Mouse (Mus musculus) stomach, embryonic 14.5 days (tissue): ENCODE data around the gene Mpdu1. TPM values are rescaled to one million over a fixed set of nuclear protein-coding genes. Genes with fewer than 3 reads are reported as not detected.
"Not testable (repeated sequence)": the region's sequence is repeated elsewhere in the genome, so short reads cannot be mapped to it uniquely, and the experiment has no call there.

Experiments used
- ATAC-seq: fragments of 200-750 bp; cut with Nextera tagmentation; 2 replicates; pipeline ENCODE4 v1.8.0; 2017; ENCODE audit warnings: low read depth, moderate TSS enrichment; ENCODE audit not compliant: insufficient number of reproducible peaks, insufficient read depth, low FRiP score
- H3K27ac ChIP-seq: fragments of 300-500 bp; sonication (generic); 2 replicates; pipeline ENCODE4 v1.5.1; 2014; ENCODE audit warnings: mild to moderate bottlenecking, low read length, moderate library complexity, mixed read lengths
- H3K27me3 ChIP-seq: fragments of 300-500 bp; sonication (generic); 2 replicates; pipeline ENCODE4 v1.6.1; 2014; ENCODE audit warnings: low read length, control low read depth, mixed read lengths; ENCODE audit not compliant: control insufficient read depth, insufficient read depth
- H3K36me3 ChIP-seq: fragments of 300-500 bp; sonication (generic); 2 replicates; pipeline ENCODE4 v1.6.1; 2014; ENCODE audit warnings: mild to moderate bottlenecking, control low read depth, low read length, moderate library complexity, mixed read lengths; ENCODE audit not compliant: control insufficient read depth, insufficient read depth
- H3K4me1 ChIP-seq: fragments of 300-500 bp; sonication (generic); 2 replicates; pipeline ENCODE4 v1.6.1; 2014; ENCODE audit warnings: low read length, control low read depth, mixed read lengths; ENCODE audit not compliant: control insufficient read depth, insufficient read depth
- H3K4me2 ChIP-seq: fragments of 300-500 bp; sonication (generic); replicated peaks from 2 replicates; pipeline ENCODE4 v1.6.1; 2014; ENCODE audit warnings: low read depth, low read length, control low read depth
- H3K4me3 ChIP-seq: fragments of 300-500 bp; sonication (generic); 2 replicates; pipeline ENCODE4 v1.5.1; 2014; ENCODE audit warnings: low read depth, low read length, control low read depth
- H3K9ac ChIP-seq: fragments of 300-500 bp; sonication (generic); replicated peaks from 2 replicates; pipeline ENCODE4 v1.6.1; 2014; ENCODE audit warnings: low read depth, mild to moderate bottlenecking, control low read depth, low read length, moderate library complexity, mixed read lengths
- H3K9me3 ChIP-seq: fragments of 300-500 bp; sonication (generic); 2 replicates; pipeline ENCODE4 v1.6.1; 2016; ENCODE audit warnings: low read depth, low read length, control low read depth; ENCODE audit not compliant: control insufficient read depth
- WGBS: fragments of 180-500 bp; shearing (Covaris S2); extraction: QIAGEN DNeasy Blood & Tissue Kit; methylation state at CpG from one replicate; pipeline ENCODE4 v1.1.7; 2014; 5-methylcytosine and 5-hydroxymethylcytosine counted together
- polyA plus RNA-seq: library from polyadenylated mRNA; unstranded; fragments of >200 nt; fragmentation: Nextera tagmentation; extraction: Ambion mirVana; gene quantifications from 2 replicates; pipeline ENCODE4 v1.2.1, GENCODE M21; 2014

The Mpdu1 gene
- polyA plus RNA-seq, 1 experiment from 2014 or later = 49.9 TPM

GRCm38 (mm10) chr11:69624339-69624738 is 38.1 kb downstream of the Mpdu1 start:
- H3K36me3 ChIP-seq, H3K4me1 ChIP-seq, H3K9me3 ChIP-seq, ATAC-seq, H3K4me2 ChIP-seq, H3K27me3 ChIP-seq, H3K27ac ChIP-seq, H3K9ac ChIP-seq, H3K4me3 ChIP-seq: not testable (repeated sequence)
- WGBS = 81% methylated on average over 2 of the region's 2 CpGs

GRCm38 (mm10) chr11:69623006-69623405 is 39.4 kb downstream of the Mpdu1 start:
- WGBS = 59% methylated on average over 4 of the region's 4 CpGs
- H3K9ac ChIP-seq = no peak overlapping the region
- no peak overlapping the region for H3K4me3 ChIP-seq

GRCm38 (mm10) chr11:69622406-69622805 is 40.0 kb downstream of the Mpdu1 start:
- peak overlapping the region; percentile 46; the same call in 1 of the 2 replicates for H3K27ac ChIP-seq

More at GRCm38 (mm10) chr11:69623006-69623405, 39.4 kb downstream of the Mpdu1 start:
- no peak for ATAC-seq
- Histone ChIP-seq H3K27me3 (no peaks in the 10 kb centered on the region), H3K36me3 (no peaks in the 10 kb centered on the region), H3K4me1 (0 out of 2 replicates have a peak, but pooled peaks cover 2% of the 10 kb centered on the region), H3K27ac (no peak overlapping the region), H3K9me3 (no peaks in the 10 kb centered on the region), H3K4me2 (peak overlapping the region; percentile 72; the same call in 1 of the 2 replicates)

GRCm38 (mm10) chr11:69621571-69622268 is 40.7 kb downstream of the Mpdu1 start, which contains the start of gene Sat2:
Gene Sat2, plus strand, starts transcription at chr11:69622024.
- peak within 1 kb of the TSS; percentile 46; the same call in 1 of the 2 replicates for H3K27ac ChIP-seq
- H3K36me3 ChIP-seq = no peaks in the 10 kb centered on the region
- H3K9ac ChIP-seq = peak within 1 kb of the TSS; percentile 59
- H3K4me1 ChIP-seq = 0 out of 2 replicates have a peak, but pooled peaks cover 2% of the 10 kb centered on the region
- ATAC-seq = peak; percentile 86
- peak within 1 kb of the TSS; percentile 72 for H3K4me2 ChIP-seq
- H3K27me3 ChIP-seq = no peaks in the 10 kb centered on the region
- H3K4me3 ChIP-seq = peak within 1 kb of the TSS; percentile 39
- 2% methylated on average over 20 of the region's 20 CpGs for WGBS
- no peaks in the 10 kb centered on the region for H3K9me3 ChIP-seq

More at GRCm38 (mm10) chr11:69622406-69622805, 40.0 kb downstream of the Mpdu1 start:
- H3K27me3 ChIP-seq = no peaks in the 10 kb centered on the region
- H3K4me2 ChIP-seq = peak overlapping the region; percentile 72
- peak overlapping the region; percentile 59 for H3K9ac ChIP-seq
- no peaks in the 10 kb centered on the region for H3K9me3 ChIP-seq
- WGBS = 29% methylated on average over 6 of the region's 6 CpGs
- no peaks in the 10 kb centered on the region for H3K36me3 ChIP-seq
- no peak for ATAC-seq
- H3K4me1 ChIP-seq = 0 out of 2 replicates have a peak, but pooled peaks cover 2% of the 10 kb centered on the region
- H3K4me3 ChIP-seq = peak overlapping the region; percentile 39

GRCm38 (mm10) chr11:69620394-69621081 is 41.9 kb downstream of the Mpdu1 start:
- Histone ChIP-seq H3K4me1 (0 out of 2 replicates have a peak, but pooled peaks cover 2% of the 10 kb centered on the region), H3K9ac (no peak overlapping the region), H3K27me3 (no peaks in the 10 kb centered on the region), H3K36me3 (no peaks in the 10 kb centered on the region), H3K27ac (no peak overlapping the region), H3K4me2 (no peak overlapping the region), H3K4me3 (no peak overlapping the region), H3K9me3 (no peaks in the 10 kb centered on the region)
- no peak for ATAC-seq
- WGBS = 76% methylated on average over 7 of the region's 7 CpGs

- ATAC-seq = no peak
- H3K4me2 ChIP-seq = no peak within 1 kb of the TSS
- WGBS = 64% methylated on average over 5 of the region's 5 CpGs
- H3K36me3 ChIP-seq = no peaks in the 10 kb centered on the region
- H3K27ac ChIP-seq = no peak within 1 kb of the TSS
- 0 out of 2 replicates have a peak, but pooled peaks cover 2% of the 10 kb centered on the region for H3K4me1 ChIP-seq
- H3K4me3 ChIP-seq = no peak within 1 kb of the TSS
- H3K9ac ChIP-seq = no peak within 1 kb of the TSS
- H3K27me3 ChIP-seq = no peaks in the 10 kb centered on the region
- H3K9me3 ChIP-seq = no peaks in the 10 kb centered on the region
These were observed 44.6 kb downstream of the Mpdu1 start, which contains the start of gene Shbg for GRCm38 (mm10) chr11:69617805-69618204. Gene Shbg, minus strand, starts transcription at chr11:69617905.

- Histone ChIP-seq H3K4me3 (no peak overlapping the region), H3K27me3 (no peaks in the 10 kb centered on the region), H3K4me1 (no peaks in the 10 kb centered on the region), H3K9me3 (no peaks in the 10 kb centered on the region), H3K9ac (no peak overlapping the region), H3K4me2 (no peak overlapping the region), H3K36me3 (no peaks in the 10 kb centered on the region), H3K27ac (no peak overlapping the region)
- 44% methylated on average over 10 of the region's 10 CpGs for WGBS
- no peak for ATAC-seq
These were observed 45.7 kb downstream of the Mpdu1 start for GRCm38 (mm10) chr11:69616781-69617180.

GRCm38 (mm10) chr11:69614257-69614588 is 48.2 kb downstream of the Mpdu1 start:
- not testable (repeated sequence) for H3K4me2 ChIP-seq

More at GRCm38 (mm10) chr11:69614257-69614588, 48.2 kb downstream of the Mpdu1 start:
- H3K36me3 ChIP-seq, H3K9me3 ChIP-seq, ATAC-seq, H3K27ac ChIP-seq, H3K4me1 ChIP-seq, H3K4me3 ChIP-seq, H3K27me3 ChIP-seq, H3K9ac ChIP-seq: not testable (repeated sequence)
- 52% methylated on average over 11 of the region's 11 CpGs for WGBS
